Mouse (Mus musculus) lung, postnatal 4 days (tissue): ENCODE results near the gene Sos1.

Source experiments
- DNase-seq, 2 experiments: peaks; one replicate each; pipeline ENCODE4 v3.0.0; 2021

The Sos1 gene

GRCm38 (mm10) chr17:80493891-80494290 lies 13.6 kb upstream of the Sos1 start:
- DNase-seq: no peak

DNA sequence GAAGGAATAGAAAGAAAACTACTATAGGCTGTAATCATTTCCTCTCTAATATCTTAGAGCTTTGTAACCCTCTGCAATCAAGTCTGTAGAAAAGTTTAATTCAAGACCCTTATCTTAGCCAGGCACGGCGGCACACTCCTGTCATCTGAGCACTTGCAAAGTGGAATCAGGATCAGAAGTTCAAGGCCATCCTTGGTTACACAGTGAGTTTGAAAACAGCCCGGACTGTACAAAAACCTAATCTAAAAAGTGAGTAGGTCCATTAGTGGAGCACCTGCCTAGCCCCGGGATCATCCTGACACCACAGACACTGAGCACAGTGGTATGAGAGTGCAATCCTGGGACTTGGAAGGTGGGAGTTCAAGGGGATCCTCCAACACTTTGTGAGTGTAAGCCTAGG lies 12.6 kb upstream of the Sos1 start:
- DNase-seq: no peak

DNA sequence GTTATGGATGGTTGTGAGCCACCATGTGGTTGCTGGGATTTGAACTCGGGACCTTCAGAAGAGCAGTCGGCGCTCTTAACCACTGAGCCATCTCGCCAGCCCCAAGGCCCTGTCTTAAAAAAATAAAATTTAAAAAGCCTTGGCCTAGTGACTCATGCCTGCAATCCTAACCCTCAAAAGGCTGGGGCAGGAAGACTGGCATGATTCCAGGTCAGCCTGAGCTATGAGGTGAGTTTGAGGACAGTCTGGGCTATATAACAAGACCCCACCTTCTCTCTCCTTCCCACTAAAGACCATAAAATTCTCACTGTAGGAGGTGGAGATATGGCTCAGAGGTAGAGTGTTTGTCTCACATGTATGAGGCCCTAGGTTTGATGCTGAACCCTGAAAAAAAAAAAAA lies 12.0 kb upstream of the Sos1 start:
- DNase-seq: no peak

GRCm38 (mm10) chr17:80490166-80490565 lies 9.9 kb upstream of the Sos1 start:
- no peak for DNase-seq

DNA sequence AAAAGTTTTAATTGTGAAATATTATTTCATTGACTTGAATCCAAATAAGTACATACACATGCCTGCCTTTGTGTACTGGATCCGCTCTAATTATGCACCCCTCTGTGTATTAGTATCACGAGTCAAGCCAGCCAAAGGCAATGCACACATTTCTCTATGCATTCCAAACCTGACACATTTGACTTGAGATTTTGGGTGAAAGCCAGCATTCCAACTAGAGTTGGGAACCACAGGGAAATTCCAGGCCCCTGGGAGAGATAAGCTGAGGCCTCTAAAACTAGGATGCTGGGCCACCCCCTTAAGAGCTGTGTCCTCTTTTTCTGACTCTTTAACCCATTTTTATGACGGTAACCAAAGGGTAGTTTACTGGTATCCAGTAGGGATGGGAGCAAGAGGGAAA lies 8.7 kb upstream of the Sos1 start:
- DNase-seq: no peak

- DNase-seq: no peak
These were observed 4.9 kb upstream of the Sos1 start for GRCm38 (mm10) chr17:80485160-80485559.

DNA sequence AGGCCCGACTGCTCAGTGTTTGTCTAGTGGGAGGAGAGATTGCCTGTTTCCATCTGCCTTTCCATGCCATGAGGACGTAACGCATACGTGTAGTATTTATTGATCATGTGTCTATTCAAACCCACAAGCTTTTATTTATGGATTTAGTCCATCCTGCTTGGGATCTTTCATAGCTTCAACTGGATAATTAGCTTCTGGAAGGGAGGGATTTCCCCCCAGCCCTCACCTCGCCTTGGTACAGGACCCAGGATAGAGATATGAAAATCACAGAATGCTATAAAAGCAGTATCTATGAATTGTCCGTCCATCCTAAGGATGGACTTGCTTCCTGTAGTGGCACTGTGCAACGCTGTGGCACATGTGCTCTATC lies 587 bp upstream of the Sos1 start:
- no peak for DNase-seq

DNA sequence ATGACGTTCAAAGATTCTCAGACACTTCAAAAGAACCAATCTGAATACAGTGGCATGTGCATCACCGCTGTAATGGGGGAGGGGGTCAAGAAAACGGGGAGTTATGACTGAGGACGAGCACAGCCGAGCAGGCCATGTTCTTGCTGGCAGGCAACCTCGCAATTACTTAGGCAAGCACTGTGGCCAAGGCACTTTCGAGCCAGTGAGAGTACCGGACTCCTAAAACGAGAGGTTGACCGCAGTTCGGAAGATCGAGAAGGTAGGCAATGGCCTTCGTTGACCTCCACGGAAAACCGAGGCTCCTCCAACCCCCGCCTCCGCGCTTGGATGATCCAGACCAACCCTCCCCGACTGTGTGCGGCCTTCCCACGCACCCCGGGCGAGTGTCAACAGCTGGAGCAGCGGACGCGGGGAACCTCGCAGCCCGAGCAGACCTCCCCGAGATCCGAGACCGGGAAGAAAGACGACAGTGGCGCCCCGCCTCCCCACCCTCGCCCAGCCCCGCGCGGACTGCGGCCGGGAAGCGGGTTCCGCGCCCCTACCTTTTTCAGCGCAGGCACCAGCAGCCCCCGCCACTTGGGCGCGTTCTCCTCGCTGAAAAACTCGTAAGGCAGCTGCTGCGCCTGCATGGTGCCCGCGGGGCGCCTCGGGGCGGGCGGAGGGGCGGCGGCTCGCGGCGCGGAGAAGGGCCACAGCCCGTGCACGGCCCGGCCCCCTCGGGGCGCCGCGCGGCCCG lies 790 bp downstream of the Sos1 start:
- DNase-seq: peak; percentile 71 to 72

DNA sequence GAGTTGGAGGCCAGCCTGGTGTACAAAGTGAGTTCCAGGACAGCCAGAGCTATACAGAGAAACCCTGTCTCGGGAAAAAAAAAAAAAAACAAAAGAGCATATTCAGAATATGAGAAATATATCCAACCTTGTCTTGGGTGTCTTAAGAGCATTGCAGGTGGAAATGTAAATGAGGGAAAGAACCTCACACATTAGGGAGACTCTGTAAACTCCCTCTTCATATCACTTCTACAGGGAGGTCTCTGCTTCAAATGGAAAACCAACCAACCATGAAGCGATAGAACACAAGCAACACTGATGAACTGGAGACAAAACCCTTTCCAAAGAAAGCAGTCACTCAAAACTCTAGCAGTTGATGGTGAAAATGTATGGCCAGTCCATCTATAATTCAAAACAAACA lies 2.6 kb downstream of the Sos1 start:
- DNase-seq: no peak

DNA sequence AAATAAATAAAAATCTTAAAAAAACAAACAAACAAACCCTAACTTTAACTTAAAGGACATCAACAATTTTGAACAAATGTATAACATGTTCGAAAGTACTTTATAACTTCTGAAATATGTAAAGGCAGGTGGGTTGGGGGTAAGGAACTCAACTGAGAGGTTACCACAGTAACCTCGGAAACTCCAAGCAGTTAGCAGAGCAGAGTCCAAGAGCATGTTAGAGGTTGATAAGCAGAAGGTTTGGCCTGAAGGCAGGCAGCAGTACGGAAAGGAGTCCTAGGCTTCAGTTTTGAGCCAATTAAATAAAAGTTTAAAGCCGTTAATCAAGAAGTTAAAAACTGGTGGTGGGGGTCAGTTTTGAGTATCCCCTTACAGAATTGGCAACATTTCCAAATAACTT lies 3.8 kb downstream of the Sos1 start:
- DNase-seq: no peak

DNA sequence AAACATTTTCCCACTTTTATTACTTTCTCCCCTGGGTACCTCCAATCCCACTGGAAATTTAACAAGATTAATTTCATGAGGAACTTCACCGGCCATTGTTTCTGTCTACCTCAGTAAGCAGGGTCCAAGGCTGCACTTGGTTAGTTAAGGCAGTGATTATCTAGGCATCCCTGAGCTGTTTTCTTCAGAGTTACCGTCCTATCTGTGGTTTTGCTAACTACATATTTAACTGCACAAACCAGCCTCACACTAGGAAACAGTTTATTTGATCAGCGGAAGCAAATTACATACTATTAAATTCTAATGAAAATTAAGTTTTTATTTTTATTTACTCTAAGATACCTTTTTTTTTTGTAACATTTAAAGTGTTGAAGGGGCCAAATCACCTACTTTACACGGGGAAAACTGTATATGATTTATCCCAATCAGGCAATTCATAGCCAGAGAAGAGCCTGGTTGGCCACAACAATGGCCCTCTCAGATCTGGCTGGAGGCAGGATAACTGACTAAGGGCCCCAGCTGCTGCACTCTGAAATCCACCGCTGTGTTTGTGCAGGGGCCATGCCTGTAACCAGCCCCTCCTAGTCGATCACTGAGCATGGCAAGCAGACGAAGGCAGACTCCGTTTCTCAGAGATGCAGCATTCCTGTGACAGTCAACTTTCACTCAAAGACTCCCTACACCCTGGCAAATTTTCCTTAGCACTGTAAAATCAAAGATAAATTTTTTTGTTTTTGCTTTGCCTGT lies 9.0 kb downstream of the Sos1 start:
- no peak for DNase-seq

- DNase-seq: peak; percentile 60 to 62
These were observed 11.8 kb downstream of the Sos1 start for GRCm38 (mm10) chr17:80468417-80468894.

GRCm38 (mm10) chr17:80460258-80460657 lies 20.0 kb downstream of the Sos1 start:
- DNase-seq: no peak

GRCm38 (mm10) chr17:80455648-80456047 lies 24.6 kb downstream of the Sos1 start:
- peak in 1 of 2 experiments; percentile 19 for DNase-seq

DNA sequence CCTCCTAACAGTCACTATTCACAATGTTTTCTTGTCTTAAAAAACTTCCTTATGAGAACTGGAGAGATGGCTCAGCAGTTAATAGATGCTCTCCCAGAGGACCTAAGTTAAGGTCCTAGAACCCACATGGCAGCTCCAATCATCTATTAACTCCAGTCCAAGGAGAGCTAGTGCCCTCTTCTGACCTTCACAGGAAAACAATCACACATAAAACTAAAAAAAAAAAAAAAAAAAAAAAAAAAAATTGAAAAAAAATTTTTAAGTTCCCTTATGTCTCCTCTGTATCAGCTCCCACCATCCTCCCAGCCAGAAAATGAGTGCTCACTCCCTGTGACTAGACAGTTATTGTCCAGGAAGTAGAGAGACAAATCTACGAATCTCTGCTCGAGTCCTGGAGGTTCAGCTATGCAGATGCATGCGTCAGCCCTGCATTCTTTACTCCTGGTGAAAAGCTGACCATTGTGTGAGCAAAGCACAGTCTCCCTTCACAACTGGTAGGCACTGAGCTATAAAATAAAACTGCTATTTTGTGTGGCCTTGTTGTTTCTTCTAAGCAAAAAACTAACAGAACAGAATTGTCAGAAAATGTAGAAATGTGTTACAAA lies 29.7 kb downstream of the Sos1 start:
- DNase-seq: no peak

DNA sequence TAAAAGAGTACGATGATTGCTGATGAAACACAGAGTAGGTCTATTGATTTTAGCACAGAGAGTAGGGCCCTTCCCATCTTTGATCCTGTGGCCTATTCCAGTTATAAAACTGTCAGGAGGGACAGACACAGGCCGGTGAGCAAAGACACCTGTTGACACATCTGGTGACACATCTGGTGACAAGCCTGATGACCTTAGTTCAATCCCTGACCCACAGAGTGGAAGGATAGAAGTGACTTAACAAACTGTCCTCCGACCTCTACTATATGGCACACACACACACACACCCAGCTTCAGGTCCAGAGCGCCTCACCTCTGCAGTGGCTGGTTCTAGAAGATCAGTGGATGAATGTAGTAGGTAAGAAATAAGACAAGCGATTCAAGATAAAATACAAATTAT lies 33.8 kb downstream of the Sos1 start:
- DNase-seq: no peak

GRCm38 (mm10) chr17:80445433-80445832 lies 34.8 kb downstream of the Sos1 start:
- no peak for DNase-seq

- DNase-seq: no peak
These were observed 44.6 kb downstream of the Sos1 start for GRCm38 (mm10) chr17:80435680-80436079.

DNA sequence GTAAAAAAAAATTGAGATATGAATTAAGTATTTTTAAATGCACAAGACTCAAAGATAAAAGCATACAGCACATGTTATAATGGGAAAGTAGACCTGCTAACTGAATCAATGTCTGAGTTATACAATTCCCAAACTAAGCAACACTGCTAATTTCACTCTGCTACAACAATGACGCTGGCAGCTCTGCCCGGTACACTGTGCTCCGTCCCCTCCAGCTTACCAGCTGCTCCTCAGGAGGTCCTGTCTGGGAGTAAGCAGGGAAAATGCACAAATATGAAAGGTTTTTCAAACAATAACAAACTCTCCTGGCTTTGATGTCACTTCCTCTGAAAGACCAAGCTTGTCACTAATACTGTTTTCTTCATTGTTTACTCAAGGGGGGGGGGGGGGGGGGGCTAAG lies 45.8 kb downstream of the Sos1 start:
- no peak for DNase-seq

- DNase-seq: no peak
These were observed 48.3 kb downstream of the Sos1 start for GRCm38 (mm10) chr17:80431997-80432396.

GRCm38 (mm10) chr17:80427966-80428365 lies 52.3 kb downstream of the Sos1 start:
- no peak for DNase-seq

DNA sequence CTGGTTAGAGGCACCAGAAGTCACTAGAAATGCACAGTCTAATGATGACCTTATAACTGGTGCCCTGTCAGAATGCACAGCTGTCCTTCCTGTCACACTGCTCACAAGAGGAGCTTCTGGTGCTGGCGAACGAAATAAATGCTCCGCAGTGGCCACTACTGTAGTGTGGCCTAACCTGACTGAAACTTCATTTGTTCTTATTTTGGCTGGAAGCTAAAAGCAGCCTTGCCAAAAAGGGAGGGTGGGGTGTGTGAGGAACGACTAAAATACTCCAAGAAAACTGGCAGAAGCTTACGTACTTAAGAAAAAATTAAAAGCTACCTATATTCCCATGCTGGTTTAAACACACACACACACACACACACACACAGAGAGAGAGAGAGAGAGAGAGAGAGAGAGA lies 53.4 kb downstream of the Sos1 start:
- no peak for DNase-seq

GRCm38 (mm10) chr17:80426171-80426570 lies 54.1 kb downstream of the Sos1 start:
- no peak for DNase-seq

GRCm38 (mm10) chr17:80420998-80421397 lies 59.3 kb downstream of the Sos1 start:
- DNase-seq: no peak
